Mouse (Mus musculus): Measurements from ENCODE around the gene Il18bp. TPM values are rescaled to one million over a fixed set of nuclear protein-coding genes. Genes with fewer than 3 reads are reported as not detected.
A peak's percentile ranks its signal among the peaks of the same experiment; 100 is the strongest.

Gene Il18bp
- polyA plus RNA-seq, 1 experiment from 2014 or later, result 3.4 TPM

DNA sequence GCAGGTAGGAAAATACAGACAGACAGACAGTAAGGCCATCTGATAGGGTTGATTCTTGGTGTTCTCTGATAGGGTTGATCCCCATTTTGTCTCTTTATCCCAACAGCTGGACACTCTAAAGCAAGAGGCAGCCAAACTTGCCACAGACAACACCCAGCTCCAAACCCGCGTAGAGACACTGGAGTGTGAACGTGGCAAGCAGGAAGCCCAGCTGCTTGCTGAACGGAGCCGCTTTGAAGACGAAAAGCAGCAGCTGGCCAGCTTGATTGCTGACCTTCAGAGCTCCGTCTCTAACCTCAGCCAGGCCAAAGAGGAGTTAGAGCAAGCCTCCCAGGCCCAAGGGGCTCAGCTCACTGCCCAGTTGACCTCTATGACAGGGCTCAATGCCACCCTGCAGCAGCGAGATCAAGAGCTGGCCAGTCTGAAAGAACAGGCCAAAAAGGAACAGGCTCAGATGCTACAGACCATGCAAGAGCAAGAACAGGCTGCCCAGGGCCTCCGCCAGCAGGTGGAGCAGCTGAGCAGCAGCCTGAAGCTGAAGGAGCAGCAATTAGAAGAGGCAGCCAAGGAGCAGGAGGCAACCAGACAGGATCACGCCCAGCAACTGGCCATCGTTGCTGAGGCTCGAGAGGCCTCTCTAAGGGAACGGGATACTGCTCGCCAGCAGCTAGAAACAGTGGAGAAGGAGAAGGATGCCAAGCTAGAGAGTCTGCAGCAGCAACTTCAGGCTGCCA lies 20.1 kb downstream of the Il18bp start:
- peaks cover 100% of the 10 kb centered on the region for H3K36me3 ChIP-seq
- no peak overlapping the region for H3K4me3 ChIP-seq
- H3K27ac ChIP-seq, result no peak overlapping the region
- H3K9me3 ChIP-seq (replicated peaks), result no peaks in the 10 kb centered on the region
- peak; percentile 82 for DNase-seq (ENCODE audit: low spot score)
- 69% methylated on average over 14 of the region's 14 CpGs for WGBS
- no peaks in the 10 kb centered on the region for H3K4me1 ChIP-seq
- H3K27me3 ChIP-seq (ENCODE audit: low read depth, poor library complexity, severe bottlenecking), result no peaks in the 10 kb centered on the region

DNA sequence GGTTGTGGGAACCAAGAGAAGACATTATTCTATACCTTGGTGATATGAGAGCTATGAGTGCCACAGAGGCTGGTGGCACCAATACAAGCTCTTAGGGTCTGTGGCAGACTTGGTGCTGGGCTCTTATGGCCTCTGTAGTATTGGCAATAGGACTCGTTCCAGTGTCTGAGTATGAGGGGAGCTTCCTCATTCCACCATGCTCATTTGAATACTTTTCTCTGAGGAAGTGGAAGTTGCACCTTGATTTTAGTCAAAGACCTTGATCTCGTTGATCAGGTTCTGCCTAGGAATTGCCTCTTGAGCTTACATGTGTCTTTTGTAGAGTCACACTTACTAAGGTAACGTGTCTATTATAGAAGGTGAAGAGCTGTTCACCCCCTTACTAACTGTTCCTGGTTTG lies 24.2 kb downstream of the Il18bp start:
- Histone ChIP-seq H3K36me3 (peaks cover 100% of the 10 kb centered on the region), H3K27me3 (ENCODE audit: low read depth, poor library complexity, severe bottlenecking) (no peaks in the 10 kb centered on the region)
- WGBS, result 95% methylated on average over 3 of the region's 3 CpGs

DNA sequence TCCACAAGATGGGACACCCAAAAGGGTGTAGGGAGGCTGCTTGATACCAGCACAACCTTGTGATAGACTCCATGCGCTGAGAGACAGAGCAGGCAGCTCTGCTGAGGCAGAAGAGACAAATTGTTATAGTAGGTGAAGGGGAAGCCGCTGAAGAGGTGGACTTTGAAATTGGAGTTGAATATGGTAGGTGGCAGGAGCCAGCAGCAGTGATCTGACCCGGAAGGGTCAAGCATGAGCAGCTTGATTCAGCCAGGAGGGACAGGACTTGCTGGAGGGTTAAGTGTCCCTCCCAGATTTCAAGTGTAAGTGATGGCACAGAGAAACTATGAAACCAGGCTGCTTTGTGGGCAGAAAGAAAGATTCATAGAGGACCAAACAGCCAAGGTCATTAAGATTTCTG lies 33.4 kb downstream of the Il18bp start:
- Histone ChIP-seq H3K9me3 (replicated peaks) (no peaks in the 10 kb centered on the region), H3K27me3 (ENCODE audit: low read depth, poor library complexity, severe bottlenecking) (no peaks in the 10 kb centered on the region), H3K27ac (no peak overlapping the region), H3K4me1 (no peaks in the 10 kb centered on the region), H3K4me3 (no peak overlapping the region), H3K36me3 (peaks cover 98% of the 10 kb centered on the region)
- 87% methylated on average over 3 of the region's 3 CpGs for WGBS
- DNase-seq (ENCODE audit: low spot score), result no peak

More for the DNA sequence above, 24.2 kb downstream of the Il18bp start:
- Histone ChIP-seq H3K9me3 (replicated peaks) (no peaks in the 10 kb centered on the region), H3K4me1 (no peaks in the 10 kb centered on the region), H3K27ac (no peak overlapping the region), H3K4me3 (no peak overlapping the region)
- no peak for DNase-seq (ENCODE audit: low spot score)

DNA sequence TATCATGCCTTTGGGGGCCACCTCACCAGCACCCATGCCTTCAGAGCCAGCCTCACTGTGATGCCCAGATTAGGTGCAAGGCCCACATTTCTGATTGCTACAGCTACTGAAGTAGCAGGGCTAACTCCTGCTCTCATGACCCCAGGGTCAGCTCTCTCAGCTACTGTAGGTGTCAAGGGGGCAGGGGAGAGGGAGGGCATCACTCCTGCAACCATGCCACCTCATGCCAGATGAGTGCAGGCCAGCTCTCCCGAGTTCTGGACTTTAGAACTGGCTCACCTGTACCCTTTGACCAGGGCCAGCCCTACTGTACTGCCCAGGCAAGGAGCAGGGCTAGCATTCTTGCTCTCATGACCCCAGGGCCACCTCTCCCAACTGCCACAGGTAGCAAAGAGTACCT lies 35.8 kb downstream of the Il18bp start:
- no peak for DNase-seq (ENCODE audit: low spot score)
- Histone ChIP-seq H3K27ac (no peak overlapping the region), H3K36me3 (peaks cover 85% of the 10 kb centered on the region), H3K27me3 (ENCODE audit: low read depth, poor library complexity, severe bottlenecking) (no peaks in the 10 kb centered on the region), H3K9me3 (replicated peaks) (no peaks in the 10 kb centered on the region), H3K4me1 (no peaks in the 10 kb centered on the region), H3K4me3 (no peak overlapping the region)
- 64% methylated on average over 1 of the region's 1 CpGs for WGBS

DNA sequence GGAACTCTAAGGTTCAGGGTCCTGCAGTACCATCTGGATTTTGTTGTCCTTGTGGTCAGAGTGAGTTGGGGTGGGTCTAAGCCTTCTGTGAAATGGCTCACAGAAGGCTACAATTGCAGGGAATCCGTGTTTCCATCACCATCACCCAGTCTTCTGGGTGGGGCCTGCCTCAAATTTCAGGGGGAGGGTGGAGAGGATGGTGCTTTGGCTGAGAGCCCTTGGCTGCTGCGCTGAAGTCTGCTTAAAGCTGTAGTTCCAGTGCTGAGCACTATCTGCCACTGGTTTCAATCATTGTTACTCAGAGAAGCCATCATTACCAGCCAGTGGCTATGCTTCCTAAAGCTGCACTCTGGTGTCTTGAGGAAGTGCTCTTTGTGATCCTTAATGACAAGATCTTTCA lies 44.0 kb downstream of the Il18bp start:
- DNase-seq (ENCODE audit: low spot score), result no peak
- Histone ChIP-seq H3K9me3 (replicated peaks) (no peaks in the 10 kb centered on the region), H3K27me3 (ENCODE audit: low read depth, poor library complexity, severe bottlenecking) (no peaks in the 10 kb centered on the region), H3K4me3 (peak overlapping the region; percentile 26), H3K4me1 (peaks cover 51% of the 10 kb centered on the region), H3K36me3 (peaks cover 30% of the 10 kb centered on the region), H3K27ac (peak overlapping the region; percentile 80)
- 30% methylated on average over 2 of the region's 2 CpGs for WGBS

DNA sequence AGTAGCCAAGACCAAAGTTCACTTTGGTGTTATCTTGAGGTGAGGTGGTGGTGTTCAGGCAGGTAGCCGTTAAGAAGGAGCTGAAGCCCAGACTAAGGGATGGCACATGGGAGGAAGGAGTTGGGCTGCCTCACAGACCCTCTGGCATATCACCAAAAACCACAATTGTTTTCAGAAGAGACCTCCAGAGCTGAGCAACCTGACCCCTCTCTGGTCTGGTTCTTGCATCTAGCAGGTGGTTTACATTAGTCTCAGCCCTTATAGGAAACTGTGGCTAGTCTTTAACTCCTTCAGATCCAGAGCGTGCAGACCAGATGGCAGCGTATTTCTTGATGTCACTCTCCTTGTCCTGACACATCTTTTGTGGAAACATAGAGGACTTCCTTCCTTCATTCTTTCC lies 44.8 kb downstream of the Il18bp start:
- DNase-seq (ENCODE audit: low spot score), result peak; percentile 53
- peak overlapping the region; percentile 80 for H3K27ac ChIP-seq
- H3K4me3 ChIP-seq, result peak overlapping the region; percentile 26
- H3K4me1 ChIP-seq, result peaks cover 59% of the 10 kb centered on the region
- 22% methylated on average over 3 of the region's 3 CpGs for whole genome bisulfite sequencing
- peaks cover 25% of the 10 kb centered on the region for H3K36me3 ChIP-seq
- no peaks in the 10 kb centered on the region for H3K27me3 ChIP-seq (ENCODE audit: low read depth, poor library complexity, severe bottlenecking)
- no peaks in the 10 kb centered on the region for H3K9me3 ChIP-seq (replicated peaks)

DNA sequence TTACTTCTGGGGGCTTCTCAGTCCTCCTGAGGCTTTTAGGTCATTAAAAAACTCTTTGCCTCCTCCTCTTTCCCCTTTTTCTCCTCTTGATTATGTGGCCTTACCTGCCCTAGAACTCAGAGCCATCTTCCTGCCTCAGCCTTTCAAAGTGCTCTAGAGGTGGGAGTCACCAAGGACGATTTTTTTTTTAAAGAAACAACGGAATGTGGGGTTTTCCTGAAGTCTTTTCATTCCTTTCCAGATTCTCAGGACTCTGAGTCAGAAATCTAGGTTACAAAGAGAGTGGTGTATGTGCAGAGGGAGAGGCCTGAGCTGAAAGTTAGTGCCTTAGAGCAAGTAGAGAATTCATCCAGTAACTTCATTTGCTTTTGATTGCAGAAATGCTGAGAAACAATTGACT lies 46.8 kb downstream of the Il18bp start:
- H3K9me3 ChIP-seq (replicated peaks), result no peaks in the 10 kb centered on the region
- peaks cover 15% of the 10 kb centered on the region for H3K36me3 ChIP-seq
- H3K4me3 ChIP-seq, result peak overlapping the region; percentile 71
- peak overlapping the region; percentile 98 for H3K27ac ChIP-seq
- 71% methylated on average over 2 of the region's 2 CpGs for WGBS
- H3K27me3 ChIP-seq (ENCODE audit: low read depth, poor library complexity, severe bottlenecking), result no peaks in the 10 kb centered on the region
- peaks cover 61% of the 10 kb centered on the region for H3K4me1 ChIP-seq
- no peak for DNase-seq (ENCODE audit: low spot score)

DNA sequence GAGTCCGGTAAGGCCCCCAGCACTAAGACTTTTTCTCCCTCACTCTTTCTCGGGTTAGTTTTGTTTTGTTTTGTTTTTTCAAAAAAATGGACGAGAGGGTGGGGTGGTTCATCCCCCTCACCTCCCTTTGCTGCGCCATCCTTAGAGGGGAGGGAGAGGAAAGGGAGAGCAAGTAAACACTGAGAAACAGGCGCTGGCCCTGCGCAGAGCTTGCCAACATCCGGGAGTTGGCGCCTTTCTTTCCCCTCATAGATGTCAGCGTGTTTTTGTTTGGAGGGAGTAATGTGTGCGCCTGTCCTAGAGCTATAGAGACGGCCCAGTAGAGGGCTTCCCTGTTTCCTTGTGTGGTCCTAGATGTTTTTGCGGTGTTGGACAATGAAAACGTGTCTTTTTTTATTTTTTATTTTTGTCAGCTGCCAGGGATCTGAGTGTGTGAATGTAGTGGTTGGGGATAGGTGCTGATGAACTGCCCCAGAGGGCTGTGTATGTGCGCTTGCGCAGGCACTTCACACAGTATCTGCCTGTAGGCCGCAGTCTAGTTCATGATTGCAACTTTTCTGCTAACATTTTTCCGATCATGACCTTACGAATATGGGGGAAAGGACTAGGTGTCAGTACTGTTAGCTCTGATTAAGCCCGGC lies 47.5 kb downstream of the Il18bp start:
- WGBS, result 14% methylated on average over 19 of the region's 19 CpGs
- no peaks in the 10 kb centered on the region for H3K27me3 ChIP-seq (ENCODE audit: low read depth, poor library complexity, severe bottlenecking)
- H3K4me1 ChIP-seq, result peaks cover 61% of the 10 kb centered on the region
- peak; percentile 67 for DNase-seq (ENCODE audit: low spot score)
- H3K4me3 ChIP-seq, result peak overlapping the region; percentile 71
- H3K36me3 ChIP-seq, result peaks cover 7% of the 10 kb centered on the region
- no peaks in the 10 kb centered on the region for H3K9me3 ChIP-seq (replicated peaks)
- peak overlapping the region; percentile 98 for H3K27ac ChIP-seq

DNA sequence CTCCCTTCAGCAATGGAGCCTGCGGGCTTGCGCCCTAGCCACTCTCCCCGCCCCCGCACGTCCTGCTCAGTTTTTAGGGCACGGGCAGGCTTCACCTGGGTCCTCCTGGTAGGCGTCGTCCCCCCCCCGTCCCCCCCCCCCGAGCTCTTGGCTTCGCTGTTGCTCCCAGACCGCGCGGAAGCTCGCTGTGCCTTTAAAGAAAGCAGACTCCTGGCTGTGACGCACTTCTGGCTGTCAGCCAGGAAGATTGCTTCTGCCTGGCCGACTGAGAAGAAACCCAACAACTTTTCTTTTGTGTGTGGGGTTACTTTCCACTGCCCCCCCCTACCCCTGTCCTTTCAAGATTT lies 48.1 kb downstream of the Il18bp start:
- Histone ChIP-seq H3K36me3 (0 out of 2 replicates have a peak, but pooled peaks cover 6% of the 10 kb centered on the region), H3K4me1 (peaks cover 60% of the 10 kb centered on the region), H3K27ac (peak overlapping the region; percentile 98), H3K9me3 (replicated peaks) (no peaks in the 10 kb centered on the region), H3K27me3 (ENCODE audit: low read depth, poor library complexity, severe bottlenecking) (no peaks in the 10 kb centered on the region), H3K4me3 (peak overlapping the region; percentile 71)
- DNase-seq (ENCODE audit: low spot score), result peak; percentile 83
- WGBS, result 0% methylated on average over 17 of the region's 17 CpGs

DNA sequence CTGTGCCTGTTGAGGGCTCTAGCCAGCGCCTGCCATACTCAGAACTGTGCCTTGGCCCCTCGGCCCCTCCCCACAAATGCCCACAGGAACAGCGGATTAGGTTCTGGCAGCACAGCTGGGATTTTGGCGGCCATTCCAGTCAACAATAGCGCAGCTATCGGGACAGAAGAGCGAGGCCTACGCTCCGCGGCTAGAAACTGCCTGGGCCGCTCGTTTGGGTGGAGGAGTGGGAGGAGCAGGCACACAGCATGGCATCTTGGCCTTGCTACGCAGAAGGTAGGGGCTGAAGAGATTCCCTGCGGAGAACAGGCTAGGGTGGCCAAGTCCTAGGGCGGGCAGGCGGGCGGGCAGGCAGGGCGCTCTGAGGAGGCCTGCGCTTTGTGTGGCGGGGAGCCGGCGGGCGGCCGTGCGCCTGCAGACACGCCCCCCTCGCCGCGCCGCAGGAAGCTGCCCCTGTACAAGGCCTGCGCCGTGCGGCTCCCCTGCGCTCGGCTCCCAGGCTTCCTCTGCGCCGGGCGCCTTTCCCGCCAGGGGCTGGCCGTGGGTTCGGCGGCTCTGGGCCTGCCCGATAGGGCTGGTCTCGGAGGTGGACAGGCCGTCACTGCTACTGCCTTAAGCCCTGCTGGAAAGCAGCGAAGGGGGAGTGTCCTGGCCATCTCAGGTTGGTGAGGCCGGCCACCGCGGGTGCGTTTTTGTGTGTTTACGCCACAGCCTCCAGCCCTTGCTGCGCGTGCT lies 48.6 kb downstream of the Il18bp start:
- no peaks in the 10 kb centered on the region for H3K9me3 ChIP-seq (replicated peaks)
- peaks cover 55% of the 10 kb centered on the region for H3K4me1 ChIP-seq
- under 1% methylated on average over 50 of the region's 53 CpGs for WGBS
- DNase-seq (ENCODE audit: low spot score), result peak; percentile 91
- H3K4me3 ChIP-seq, result peak overlapping the region; percentile 71
- H3K27me3 ChIP-seq (ENCODE audit: low read depth, poor library complexity, severe bottlenecking), result no peaks in the 10 kb centered on the region
- 0 out of 2 replicates have a peak, but pooled peaks cover 3% of the 10 kb centered on the region for H3K36me3 ChIP-seq
- H3K27ac ChIP-seq, result peak overlapping the region; percentile 98

DNA sequence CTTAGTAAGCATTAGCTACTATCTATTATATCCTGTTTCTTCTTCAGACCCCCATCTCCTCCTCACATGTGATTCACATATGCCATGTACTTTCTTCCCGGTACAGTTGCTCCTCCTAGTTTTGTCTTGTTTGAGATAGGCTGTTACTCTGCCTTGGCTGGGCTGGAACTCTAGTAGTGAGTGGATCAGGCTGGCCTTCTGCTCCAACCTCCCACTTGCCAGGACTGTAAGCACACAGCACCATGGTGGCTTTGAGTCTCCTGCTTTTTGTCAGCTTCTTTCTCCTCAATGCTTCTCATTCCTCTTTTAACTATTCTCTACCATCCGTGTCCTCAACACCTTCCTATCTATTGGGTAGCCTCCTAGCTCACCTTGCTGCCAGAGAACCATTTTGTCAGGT lies 49.7 kb downstream of the Il18bp start:
- peak overlapping the region; percentile 98 for H3K27ac ChIP-seq
- no peak for DNase-seq (ENCODE audit: low spot score)
- peak overlapping the region; percentile 71 for H3K4me3 ChIP-seq
- H3K4me1 ChIP-seq, result peaks cover 44% of the 10 kb centered on the region
- H3K9me3 ChIP-seq (replicated peaks), result no peaks in the 10 kb centered on the region
- 0 out of 2 replicates have a peak, but pooled peaks cover 3% of the 10 kb centered on the region for H3K36me3 ChIP-seq
- WGBS, result 65% methylated on average over 2 of the region's 2 CpGs
- H3K27me3 ChIP-seq (ENCODE audit: low read depth, poor library complexity, severe bottlenecking), result no peaks in the 10 kb centered on the region

DNA sequence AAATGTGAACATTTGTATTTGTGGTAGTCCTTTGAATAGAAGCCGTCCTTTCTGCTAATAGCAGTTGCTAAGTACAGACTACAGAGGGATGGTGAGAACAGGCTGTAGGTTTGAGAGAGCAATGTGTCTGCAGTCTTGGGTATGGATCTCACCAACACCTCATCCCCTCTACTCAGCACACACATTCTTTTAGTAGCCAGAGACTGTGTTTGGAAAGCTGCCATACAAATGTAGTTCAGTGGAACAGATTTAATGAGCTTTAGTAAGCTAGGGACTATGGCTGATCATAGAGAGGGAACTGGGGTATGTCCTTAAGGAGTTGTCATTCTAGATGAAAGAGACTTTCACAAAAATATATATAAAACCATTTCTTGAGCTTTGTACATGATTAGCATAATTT lies 51.2 kb downstream of the Il18bp start:
- Histone ChIP-seq H3K36me3 (no peaks in the 10 kb centered on the region), H3K27me3 (ENCODE audit: low read depth, poor library complexity, severe bottlenecking) (no peaks in the 10 kb centered on the region), H3K4me1 (peaks cover 29% of the 10 kb centered on the region), H3K4me3 (no peak overlapping the region), H3K9me3 (replicated peaks) (no peaks in the 10 kb centered on the region), H3K27ac (no peak overlapping the region)
- 95% methylated on average over 1 of the region's 1 CpGs for WGBS
- no peak for DNase-seq (ENCODE audit: low spot score)

DNA sequence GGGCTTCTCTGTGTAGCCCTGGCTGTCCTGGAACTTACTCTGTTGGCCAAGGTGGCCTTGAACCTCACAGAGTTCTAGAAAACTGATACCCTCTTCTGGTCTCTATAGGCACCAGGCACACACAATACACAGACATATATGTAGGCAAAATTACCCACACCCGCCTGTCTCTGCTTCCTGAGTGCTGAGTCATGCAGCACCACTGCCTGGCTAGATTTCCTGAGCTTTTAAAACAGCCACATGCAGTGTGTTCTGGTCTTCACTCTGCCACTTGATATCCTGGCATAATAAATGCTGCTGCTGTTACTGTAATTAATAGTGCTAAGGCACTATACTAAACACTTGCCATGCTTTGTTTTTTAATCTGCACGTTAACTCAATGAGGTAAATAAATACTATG lies 52.9 kb downstream of the Il18bp start:
- H3K4me3 ChIP-seq, result no peak overlapping the region
- H3K4me1 ChIP-seq, result peaks cover 15% of the 10 kb centered on the region
- no peaks in the 10 kb centered on the region for H3K27me3 ChIP-seq (ENCODE audit: low read depth, poor library complexity, severe bottlenecking)
- WGBS, result 79% methylated on average over 2 of the region's 2 CpGs
- no peaks in the 10 kb centered on the region for H3K9me3 ChIP-seq (replicated peaks)
- no peak overlapping the region for H3K27ac ChIP-seq
- no peak for DNase-seq (ENCODE audit: low spot score)
- no peaks in the 10 kb centered on the region for H3K36me3 ChIP-seq

All from limb, embryonic 10.5 days (tissue).